Mouse (Mus musculus): Measurements from ENCODE around the gene Ceacam19.

GRCm38 (mm10) chr7:19932877-19933809 lies 45.4 kb upstream of the Ceacam19 start:
- no peak for TF ChIP-seq POLR2A (IDR thresholded peaks at IDR 0.05; ENCODE audit: borderline replicate concordance, control insufficient read depth, low read depth, low read length)
- no peak for TF ChIP-seq CTCF (IDR thresholded peaks at IDR 0.05; ENCODE audit: control insufficient read depth, insufficient read depth, low read length)
